In genomic region chr4:118436820-118437603, GRCm38 (mm10) we compare ENCODE assay signal across 8 mouse cellular contexts. TPM values are rescaled to one million over a fixed set of nuclear protein-coding genes. Genes with fewer than 3 reads are reported as not detected.
DNase-seq lines count a peak whose midpoint lies in the region; ATAC-seq lines count a peak whose summit lies in the region.

TSS of gene Cdc20 (minus strand) at chr4:118437352.

- WGBS in hindbrain, embryonic 14.5 days: under 1% methylated on average over 67 of the region's 67 CpGs

- peak within 1 kb of the TSS; percentile 84 for H3K27ac ChIP-seq in hindbrain, embryonic 14.5 days

- peak; percentile 96 for ATAC-seq in hindbrain, embryonic 14.5 days (ENCODE audit: low FRiP score)

- H3K4me3 ChIP-seq in hindbrain, embryonic 14.5 days (replicated peaks; ENCODE audit: low read length): peak within 1 kb of the TSS; percentile 52

- no peaks in the 10 kb centered on the region for H3K9me3 ChIP-seq in hindbrain, embryonic 14.5 days (ENCODE audit: control insufficient read depth, low read length)

- H3K4me2 ChIP-seq in hindbrain, embryonic 14.5 days (replicated peaks): peak within 1 kb of the TSS; percentile 94

- peaks cover 12% of the 10 kb centered on the region for H3K36me3 ChIP-seq in hindbrain, embryonic 14.5 days (replicated peaks; ENCODE audit: control insufficient read depth, insufficient read depth)

- no peaks in the 10 kb centered on the region for H3K27me3 ChIP-seq in hindbrain, embryonic 14.5 days (ENCODE audit: control insufficient read depth, insufficient read depth, low read length)

- peak; percentile 99 for DNase-seq in NIH3T3 (ENCODE audit: low read depth)
- peak; percentile 93 to 94 for DNase-seq in cerebellum, postnatal 10 days
- peak; percentile 84 to 91 for DNase-seq in frontal cortex, postnatal 14 days (ENCODE audit: low spot score in 2 of 2)
- peak; percentile 91 for DNase-seq in hindbrain, embryonic 14.5 days (ENCODE audit: low spot score)
- DNase-seq in layer of hippocampus, postnatal 36 days: peak; percentile 83 to 86
- peak; percentile 94 for DNase-seq in lung, postnatal 36 days
- DNase-seq in retina, postnatal 1 day: peak; percentile 98
- DNase-seq in urinary bladder, adult 18-20 months (ENCODE audit: low spot score in 2 of 2): peak; percentile 82 to 86

- peaks cover 12% of the 10 kb centered on the region; the same call in 1 of the 2 replicates for H3K4me1 ChIP-seq in hindbrain, embryonic 14.5 days (replicated peaks; ENCODE audit: control insufficient read depth, insufficient read depth, low read length)

- H3K9ac ChIP-seq in hindbrain, embryonic 14.5 days: peak within 1 kb of the TSS; percentile 75

RNA-seq across cellular contexts. Expression of gene Cdc20, which starts in this region (rescaled TPM):
- polyA plus RNA-seq in hindbrain, embryonic 14.5 days (2014; fragmentation: Nextera tagmentation; extraction: Ambion mirVana): 30.1 and 40.2 TPM in 2 replicates
- 1 to 10 TPM in 1 of 2 experiments, under 1 TPM in 1; 0.82 to 1.5 TPM for total RNA-seq in layer of hippocampus, postnatal 36 days (2021)

Comparison
In these comparisons a context has a peak if more than half of its experiments do, and no peak if none do; other contexts are left out.
1. Peak in every context shown above with its lines: DNase-seq, ATAC-seq, H3K4me3 ChIP-seq and H3K27ac ChIP-seq.